Mouse (Mus musculus): Measurements from ENCODE around the gene Fam129a.

- no peak for TF ChIP-seq CTCF (IDR thresholded peaks at IDR 0.05; ENCODE audit: control insufficient read depth, insufficient read depth, insufficient read length)
- no peak for TF ChIP-seq MAX (IDR thresholded peaks at IDR 0.05)
- TF ChIP-seq USF1 (IDR thresholded peaks at IDR 0.05; ENCODE audit: low read depth): no peak
- no peak for TF ChIP-seq MYOG (IDR thresholded peaks at IDR 0.05; ENCODE audit: control insufficient read depth, extremely low read depth, insufficient read length)
- no peak for TF ChIP-seq CEBPB (IDR thresholded peaks at IDR 0.05; ENCODE audit: low read depth)
- no peak for TF ChIP-seq MYOD1 (IDR thresholded peaks at IDR 0.05; ENCODE audit: control insufficient read depth, insufficient read length, low read depth)
These were observed 11.0 kb downstream of the Fam129a start for GRCm38 (mm10) chr1:151581977-151582376.

Measured in C2C12 (cell line).